Mouse (Mus musculus) cerebellum, adult 9-11 months (tissue): ENCODE measurements at regions not wholly inside any gene's neighbourhood (a gene's known extent, or its start where the extent isn't known, plus 50 kb on each side); places are given as distances from the start of the nearest gene placed in this dataset.
A peak's percentile ranks its signal among the peaks of the same experiment; 100 is the strongest.

ENCODE experiments used
- DNase-seq: peaks from one replicate; pipeline ENCODE4 v3.0.0; 2022

DNA sequence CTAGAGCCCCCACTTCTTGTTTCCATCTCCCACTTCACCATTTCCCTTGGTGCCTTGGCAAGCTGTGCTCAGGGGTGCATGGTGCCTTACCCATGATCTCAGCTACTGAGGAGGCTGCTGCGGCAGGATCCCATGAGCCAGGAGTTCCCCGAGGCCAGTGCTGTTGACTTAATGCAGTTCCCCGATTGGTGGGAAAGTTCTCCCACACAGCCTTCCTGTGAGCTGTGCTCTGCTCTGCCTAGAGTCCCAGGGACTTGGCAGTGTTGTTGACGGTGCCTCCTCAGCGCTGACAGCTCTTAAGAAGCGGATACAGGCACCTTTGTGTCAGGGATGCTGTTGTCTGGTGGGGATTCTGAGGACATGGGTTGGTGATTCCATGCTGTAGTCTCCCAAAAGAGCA lies 190.9 kb upstream of the Sdk2 start:
- DNase-seq, result no peak

DNA sequence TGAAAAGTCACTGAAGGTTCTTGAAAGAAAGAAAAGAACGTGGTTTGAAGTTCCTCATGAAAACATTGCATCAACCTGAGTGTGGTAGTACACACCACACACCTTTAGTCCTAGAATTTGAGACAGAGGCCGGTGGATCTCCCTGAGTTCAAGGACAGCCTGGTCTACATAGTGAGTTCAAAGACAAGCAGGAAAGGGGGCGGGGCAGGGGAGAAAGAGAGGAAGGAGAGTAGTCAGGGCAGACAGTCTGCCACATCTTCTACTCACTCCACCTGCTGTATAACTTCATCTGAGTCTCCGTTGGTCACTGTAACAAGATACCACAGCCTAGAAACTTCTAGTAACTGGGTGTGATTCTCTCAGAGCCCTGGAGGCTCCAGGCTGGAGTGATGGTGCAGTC lies 190.2 kb upstream of the Sdk2 start:
- DNase-seq, result no peak

DNA sequence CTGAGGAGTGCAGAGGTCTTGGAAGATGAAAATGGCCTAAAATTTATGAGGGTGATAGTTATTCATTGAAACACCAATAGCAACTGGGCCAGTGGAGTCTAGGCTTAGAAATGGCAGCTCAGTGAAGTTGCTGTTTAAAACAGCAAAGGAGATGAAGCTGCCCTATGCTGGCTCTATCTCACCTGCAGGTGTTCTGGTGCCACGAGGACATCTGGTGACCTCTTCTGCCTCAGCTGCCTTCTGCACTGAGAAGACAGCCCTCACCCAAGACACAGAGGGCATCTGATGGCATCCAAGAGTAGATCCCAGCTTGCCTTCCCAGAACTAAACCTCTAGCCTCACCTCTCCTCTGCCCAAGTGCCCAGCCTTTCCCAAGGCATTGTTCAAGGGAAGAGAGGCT lies 187.5 kb upstream of the Sdk2 start:
- no peak for DNase-seq

DNA sequence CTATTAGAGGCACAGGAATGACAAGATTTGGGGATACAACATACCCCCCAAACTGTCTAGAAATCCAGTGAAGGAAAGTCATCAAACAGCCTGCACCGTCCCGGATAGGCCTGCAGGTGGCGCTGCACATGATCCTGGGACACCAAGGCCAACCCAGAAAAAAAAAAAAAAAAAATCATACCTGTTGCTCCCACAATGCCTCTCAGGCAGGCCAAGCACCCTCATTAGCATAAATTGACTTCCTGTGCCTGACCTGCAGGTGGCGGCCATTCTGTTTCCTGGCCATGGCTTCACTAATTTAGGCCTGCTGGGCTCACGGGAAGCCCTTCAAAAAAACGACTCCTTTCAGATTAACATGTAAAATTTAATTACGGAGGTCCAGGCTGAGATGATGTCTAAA lies 184.8 kb upstream of the Sdk2 start:
- peak; percentile 7 for DNase-seq

DNA sequence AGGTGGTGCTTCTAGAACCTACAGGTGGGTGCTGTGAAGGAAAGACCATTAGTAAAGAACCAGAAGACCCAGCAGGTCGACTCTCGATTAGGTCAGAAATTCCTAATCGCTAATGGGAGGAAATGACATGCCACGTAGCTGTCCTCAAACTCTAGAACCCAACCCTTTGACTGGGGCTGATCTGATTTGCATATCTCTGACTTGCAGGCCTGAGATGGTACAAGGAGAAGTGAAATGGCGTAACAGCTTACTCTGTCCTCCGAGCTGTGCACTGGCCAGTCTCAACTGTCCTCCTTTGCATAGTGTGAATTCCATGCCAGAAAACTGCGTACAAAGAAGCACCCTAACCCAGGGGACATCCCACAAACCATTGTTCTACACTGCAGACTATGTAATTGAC lies 182.4 kb upstream of the Sdk2 start:
- no peak for DNase-seq

DNA sequence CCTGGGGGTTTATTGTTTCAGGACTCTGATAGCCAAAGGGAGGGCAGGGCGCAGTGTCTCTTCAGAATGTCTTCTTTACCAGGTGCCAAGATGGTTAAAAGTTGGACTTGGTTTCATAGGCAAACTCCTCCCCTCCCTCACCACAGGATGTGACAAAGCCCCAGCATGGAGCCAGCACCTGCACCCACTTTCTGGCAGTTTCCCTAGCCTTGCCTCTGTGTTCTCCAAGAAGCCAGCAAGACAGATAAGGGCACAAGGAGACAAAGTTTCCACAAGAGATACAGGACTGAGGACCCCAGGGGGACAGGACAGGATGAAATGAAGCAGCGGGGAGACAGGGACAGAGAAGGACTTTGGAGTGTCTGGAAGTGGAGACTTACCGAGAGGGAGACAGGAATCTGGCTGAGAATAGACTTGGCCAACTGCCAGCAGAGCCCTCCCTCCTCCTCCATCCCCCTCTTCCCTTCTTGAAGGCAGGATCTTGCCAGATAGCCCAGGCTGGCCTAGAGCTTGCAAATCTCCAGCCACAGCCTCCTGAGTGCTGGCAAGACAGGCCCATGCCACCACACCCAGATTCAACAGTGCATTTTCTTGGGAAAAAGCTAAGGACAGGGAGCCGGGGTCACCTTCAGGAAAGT lies 181.5 kb upstream of the Sdk2 start:
- DNase-seq, result no peak

DNA sequence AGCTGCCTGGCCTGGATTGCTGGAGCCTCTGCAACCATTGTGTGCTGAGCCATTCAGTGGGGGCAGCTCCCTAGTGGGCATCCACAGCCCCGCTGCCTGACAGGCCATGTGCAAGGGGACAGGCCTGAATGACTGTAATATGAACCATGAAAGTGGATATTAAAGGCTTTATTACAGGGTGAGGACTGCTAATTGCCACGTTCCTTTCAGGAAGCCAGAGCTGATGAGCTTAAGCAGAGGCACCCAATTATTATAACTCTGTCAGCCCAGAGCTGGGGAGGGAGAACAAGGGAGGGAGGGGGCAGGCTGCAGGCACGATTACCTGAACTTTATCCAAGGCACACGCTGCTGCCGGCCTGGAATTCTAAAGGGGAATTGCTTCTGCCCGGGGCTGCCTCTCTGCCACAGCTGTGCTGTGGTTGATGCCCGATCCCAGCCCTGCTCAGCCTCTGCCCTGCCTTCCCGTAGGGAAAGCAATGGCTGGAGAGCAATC lies 172.5 kb upstream of the Sdk2 start:
- DNase-seq, result no peak

DNA sequence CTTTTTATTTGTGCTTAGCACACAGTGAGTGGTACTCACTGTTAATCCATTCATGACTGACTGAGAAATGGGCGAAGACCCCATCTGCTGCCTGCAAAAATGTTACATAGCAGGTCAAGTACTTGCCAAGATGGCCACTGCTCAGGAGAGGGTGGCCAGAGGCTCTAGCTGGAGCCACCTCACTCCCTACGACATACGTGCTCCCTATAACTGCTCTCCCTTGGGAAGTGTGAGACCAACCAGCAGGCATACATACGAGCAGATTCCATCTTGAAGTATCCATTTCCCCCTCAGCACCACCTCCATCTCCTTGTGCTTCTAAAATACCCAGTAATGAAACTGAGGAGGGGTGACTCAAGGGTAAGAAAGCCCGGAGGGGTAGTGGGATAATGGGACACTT lies 172.0 kb upstream of the Sdk2 start:
- DNase-seq, result no peak

DNA sequence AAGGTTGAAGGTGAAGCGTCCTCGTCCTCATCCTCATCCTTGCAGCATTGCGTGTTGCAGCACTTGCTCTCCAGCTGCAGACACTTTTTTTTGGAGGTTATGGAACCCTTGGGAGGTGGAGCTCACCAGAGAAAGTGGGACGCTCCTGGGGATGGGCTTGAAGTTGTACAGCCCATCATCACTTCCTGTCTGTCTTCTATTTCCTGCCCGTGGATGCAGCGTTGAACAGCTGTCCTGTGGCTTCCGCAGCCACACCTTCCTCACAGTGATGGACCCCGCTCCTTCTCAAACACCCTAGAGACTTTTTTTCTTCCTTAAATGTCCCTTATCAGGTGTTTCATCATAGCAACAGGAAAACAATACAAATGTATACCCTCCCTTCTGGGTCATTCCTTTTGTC lies 171.5 kb upstream of the Sdk2 start:
- no peak for DNase-seq

DNA sequence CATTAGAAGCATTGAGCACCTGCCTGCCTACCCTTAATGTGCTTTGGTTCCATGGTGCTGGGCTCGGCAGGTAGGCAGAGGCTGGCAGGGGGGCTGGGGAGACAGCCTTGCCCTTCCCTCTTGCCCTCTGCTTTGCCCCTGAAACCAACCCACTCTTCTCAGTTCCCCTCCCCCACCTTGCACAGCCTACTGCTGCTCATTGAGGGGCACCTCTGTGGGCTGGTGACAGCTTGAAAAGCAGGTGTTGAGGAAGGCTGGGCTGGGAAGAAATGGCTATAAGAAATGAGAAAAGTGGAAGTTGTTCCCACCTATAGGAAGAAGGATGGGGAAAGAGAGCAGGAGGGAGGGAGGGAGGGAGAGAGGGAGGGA lies 167.7 kb upstream of the Sdk2 start:
- DNase-seq, result no peak

DNA sequence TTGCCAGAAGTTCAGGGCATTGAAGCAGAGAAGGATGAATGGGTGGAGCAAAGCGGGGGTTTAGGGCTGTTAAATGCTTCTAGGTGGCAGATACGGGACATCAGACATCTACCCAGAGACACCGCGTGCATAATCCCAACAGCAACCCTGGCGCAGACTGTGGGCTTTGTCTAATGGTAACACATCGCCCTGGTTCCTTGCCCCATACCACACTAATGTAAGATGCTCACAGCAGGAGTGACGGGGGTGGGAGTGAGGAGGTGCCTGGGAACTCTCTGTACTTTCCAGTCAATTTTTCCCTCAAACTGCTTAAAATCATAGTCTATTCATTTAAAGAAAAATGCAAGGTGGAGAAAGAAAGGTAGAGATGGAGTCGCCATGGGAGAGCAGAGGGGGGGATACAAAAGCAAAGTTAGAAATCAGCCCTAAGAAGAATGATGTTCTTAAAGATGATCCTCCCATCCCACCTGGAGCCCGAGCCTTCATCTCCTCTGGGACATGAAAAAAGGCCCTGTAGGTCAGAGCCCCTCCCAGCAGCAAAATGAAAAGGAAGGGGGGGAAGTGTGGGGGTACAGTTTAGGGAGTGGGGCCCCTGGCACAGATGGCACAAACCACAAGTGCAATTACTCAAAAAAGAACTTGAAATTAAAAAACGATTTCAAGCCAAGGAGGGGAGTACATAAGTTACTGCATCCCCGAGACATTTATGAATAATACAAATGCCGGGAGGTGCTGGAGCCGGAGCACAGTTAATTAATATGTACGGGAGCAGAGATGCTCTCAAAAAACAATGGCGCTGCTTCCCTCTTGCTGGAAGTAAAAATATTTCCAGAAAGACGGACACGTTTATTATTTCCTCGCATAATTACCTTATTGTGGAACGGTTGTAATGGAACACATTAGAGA lies 167.0 kb upstream of the Sdk2 start:
- no peak for DNase-seq

DNA sequence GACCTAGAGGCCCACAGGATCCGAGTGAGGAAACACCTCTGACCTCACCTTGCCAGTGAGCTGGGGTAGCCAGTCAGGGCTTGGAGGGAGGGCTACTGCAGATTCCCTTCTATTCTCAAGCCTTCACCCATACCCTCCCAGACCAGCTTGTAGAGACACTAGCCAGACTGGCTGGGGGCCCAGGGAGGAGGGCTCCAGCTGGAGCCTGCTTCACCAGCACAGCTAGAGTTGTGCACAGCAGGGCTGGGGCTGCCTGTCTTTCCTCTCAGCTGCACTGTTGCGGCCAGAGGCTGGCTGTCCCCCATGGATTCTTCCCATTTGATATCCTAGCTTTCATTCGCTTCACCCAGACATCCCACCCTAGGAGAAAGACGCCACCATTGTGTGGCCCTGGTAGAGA lies 165.0 kb upstream of the Sdk2 start:
- DNase-seq, result no peak

DNA sequence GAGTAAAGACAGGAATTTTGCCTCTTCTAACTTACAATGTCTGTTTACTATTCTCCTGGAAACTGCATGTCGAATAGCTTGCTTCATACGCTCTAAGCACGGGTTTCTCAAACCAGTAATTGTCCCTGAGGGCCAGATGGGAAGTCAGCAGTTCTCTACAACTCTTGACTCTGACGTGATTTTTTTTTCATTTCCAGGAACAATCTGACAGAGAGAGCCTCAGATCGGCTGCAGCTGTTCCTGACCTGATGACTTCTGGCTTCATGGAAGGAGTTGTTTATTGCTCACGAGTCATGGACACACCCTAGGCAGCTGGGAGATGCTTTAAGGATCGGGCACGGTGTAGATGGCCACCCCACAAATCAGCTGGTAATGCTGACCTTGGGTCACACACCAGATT lies 162.9 kb upstream of the Sdk2 start:
- no peak for DNase-seq

DNA sequence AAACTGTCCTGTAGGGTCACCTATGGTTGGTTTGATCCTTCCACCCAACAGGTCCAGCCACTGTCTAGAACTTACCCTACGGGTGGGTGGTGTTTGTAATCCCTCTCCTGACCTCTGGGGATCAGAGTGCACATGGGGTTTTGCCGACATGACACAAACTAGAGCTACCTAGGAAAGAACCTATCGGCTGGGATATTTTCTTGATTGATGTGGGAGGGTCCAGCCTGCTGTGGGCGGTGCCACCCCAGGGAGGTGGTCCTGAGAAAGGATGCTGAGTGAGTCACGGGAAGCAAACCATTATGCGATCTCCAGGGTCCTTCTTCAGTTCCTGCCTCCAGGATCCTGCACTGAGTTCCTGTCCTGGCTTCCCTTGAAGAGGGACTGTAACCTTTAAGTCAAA lies 162.3 kb upstream of the Sdk2 start:
- DNase-seq, result no peak

DNA sequence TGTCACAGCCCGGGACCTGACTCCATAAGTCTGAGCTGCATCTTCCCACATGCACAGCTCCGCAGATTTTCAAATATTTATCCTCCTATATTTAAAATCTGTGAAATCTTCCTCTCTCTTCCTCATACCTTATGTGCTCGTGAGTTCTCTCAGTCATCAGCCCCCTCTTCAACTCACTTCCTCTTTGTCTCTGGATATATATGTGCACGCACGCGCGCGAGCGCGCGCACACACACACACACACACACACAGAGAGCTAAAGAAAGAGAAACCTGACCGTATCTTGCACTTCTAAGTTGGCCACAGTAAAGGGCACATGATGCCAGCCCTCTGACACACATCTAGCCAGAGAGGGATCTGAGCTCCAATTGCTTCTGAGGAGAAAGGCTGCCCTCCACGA lies 159.7 kb upstream of the Sdk2 start:
- DNase-seq, result no peak

DNA sequence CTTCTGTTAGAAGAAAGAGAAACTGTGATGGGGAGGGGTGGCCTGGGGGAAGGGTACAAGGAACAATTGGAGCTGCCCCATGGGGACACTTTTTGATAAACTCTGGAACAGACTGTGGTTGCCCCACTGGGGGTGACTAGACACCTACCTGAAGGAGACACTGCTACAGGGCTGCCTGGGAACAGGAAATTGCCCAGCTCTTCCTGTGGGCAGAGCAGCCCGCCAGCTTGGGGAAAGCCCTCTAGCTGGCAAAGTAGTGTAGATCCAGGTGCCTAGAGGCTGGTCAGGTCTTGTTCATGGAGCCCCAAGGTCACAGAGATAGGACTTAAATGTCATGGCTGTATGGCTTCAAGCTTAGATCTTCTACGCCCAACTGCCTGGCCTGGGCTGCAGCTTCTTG lies 157.9 kb upstream of the Sdk2 start:
- no peak for DNase-seq

DNA sequence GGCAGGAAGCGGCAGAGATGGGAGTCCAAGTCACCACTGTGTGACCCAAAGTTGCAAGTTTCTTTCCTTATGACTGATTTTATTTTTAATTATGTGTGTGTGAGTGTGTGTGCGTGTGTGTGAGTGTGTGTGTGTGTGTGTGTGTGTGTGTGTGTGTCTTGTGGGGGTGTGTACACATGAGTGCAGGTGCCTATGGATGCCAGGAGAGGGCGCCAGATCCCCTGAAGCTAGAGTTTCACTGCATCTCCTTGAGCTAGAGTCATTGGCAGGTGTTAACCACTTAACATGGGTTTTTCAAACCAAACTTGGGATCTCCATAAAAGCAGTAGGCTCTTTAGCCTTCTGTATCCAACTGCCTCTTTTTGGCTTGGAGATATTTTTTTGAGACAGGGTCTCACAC lies 156.2 kb upstream of the Sdk2 start:
- DNase-seq, result no peak

DNA sequence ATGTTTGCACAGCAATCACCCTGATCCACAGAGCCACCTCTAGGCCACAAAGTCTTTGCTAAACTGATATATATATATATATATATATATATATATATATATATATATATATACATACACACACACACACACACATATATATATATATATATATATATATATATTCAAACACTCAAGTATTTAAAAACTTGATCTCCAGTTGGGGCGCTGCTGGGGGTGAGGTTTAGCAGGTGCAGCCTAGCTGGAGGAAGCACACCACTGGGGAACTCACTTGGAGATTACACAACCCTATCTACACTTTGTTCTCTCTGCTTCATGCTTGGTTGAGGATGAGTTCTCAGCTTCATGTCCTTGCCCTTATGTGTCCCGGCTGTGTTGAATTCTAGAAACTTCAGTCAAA lies 153.6 kb upstream of the Sdk2 start:
- DNase-seq, result no peak

DNA sequence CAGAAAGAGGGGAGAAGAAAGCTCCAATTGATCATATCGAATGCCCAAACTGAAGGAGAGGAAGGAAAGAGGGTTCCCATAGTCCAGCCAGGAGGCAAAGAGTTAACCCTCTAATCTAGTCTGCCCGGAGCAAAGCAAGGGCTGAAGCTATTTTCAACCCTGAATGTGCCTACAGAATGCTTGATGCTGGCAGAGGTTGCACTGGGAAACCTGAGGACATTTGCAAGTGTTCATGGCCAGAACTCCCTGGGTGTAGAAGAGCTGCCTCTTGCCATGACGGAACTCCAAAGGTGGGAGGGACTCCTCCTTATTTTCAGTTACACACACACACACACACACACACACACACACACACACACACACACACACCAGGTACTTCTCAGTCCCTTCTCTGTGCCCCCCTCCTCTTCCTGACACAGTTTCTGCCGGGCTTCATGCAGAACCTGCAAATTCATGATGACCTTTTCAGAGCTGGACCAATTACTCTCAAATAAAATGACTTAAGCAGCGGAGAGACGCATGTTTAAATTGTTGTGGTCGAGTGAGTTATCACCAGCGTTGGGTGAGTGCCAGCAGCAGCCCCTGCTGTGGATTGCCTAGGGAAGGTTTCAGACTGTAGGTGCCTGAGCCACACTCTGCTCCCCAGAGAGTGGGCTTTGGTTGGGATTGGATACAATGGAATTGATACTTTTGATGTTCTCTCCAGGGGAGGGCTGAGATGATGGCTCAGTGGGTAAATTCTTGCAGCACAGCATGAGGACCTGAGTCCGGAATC lies 152.1 kb upstream of the Sdk2 start:
- no peak for DNase-seq

DNA sequence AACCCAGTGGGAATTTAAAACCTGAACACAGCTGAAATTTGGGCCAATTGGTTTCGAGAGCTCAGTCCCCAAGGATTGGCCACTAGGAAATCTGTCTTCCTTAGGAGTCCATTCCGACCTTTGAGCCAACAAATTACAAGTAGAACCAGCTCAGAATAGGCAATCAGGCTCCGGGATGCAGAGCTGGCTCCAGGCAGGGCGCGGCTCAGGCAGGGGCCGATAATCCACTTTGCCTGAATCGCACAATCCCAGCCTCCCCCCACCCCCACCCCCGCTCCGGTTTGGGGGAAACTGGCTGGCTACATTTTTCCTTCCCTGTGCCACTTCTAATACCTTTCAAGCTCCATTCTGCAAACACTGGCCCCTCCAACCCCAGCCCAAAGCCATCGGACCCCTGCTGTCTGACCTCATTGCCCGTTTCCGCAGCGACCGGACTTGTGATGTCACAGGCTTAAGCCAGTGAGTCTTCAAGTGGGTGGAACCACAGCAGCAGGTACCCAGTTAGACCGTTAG lies 150.5 kb upstream of the Sdk2 start:
- no peak for DNase-seq

DNA sequence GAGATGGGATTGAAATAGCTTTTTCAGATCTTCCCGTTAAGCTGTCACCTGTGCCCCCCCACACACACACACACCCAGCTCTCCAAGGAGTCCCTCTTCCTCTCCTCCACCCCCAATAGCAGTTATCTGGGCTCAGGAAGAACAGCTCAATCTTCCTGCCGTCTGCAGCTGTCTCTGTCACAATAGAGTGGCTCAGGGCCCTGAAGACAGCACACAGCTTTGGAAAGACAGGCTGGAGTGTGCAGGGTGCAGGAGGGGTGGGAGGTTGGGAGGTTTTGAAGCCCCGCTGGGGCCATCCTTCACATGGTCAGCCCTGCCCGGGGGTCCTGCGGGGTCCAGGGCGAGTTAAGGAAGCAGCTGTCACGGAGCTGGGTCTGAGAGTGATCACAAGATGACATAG lies 149.6 kb upstream of the Sdk2 start:
- no peak for DNase-seq

DNA sequence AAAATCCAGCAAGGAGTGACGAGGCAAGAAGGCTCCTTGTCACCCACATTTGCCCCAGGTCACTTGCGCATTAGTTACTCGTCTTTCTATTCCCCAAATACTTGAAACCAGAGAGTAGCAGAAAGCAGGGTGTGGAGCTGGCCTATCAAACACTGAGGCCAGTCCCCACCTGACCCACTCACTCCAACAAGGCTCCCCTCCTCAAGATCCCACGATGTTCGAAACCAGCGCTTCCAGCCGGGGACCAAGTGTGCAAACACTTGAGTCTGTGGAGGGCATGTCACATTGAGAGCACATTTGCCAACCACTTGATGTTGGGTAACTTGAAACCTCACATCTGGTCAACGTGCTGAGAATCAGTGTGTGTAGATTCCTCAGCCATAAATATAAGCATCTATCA lies 148.4 kb upstream of the Sdk2 start:
- DNase-seq, result no peak

DNA sequence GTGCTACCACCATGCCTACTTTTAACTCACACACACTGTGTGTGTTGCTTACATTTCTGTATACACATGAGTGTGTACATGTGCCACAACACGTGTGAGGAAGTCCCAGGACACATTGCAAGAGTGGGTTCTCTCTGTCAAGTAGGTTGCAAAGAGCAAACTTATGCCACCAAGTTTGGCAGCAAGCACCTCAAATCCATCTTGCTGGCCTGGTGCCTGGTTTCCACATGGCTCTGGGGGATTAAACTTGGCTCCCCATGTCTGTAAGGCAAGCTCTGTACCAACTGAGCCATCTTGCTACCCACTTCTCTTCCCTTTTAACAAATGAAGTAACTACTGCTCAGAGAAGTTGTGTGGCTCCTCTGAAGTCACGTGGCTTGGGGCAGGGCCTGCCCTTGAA lies 145.3 kb upstream of the Sdk2 start:
- no peak for DNase-seq

DNA sequence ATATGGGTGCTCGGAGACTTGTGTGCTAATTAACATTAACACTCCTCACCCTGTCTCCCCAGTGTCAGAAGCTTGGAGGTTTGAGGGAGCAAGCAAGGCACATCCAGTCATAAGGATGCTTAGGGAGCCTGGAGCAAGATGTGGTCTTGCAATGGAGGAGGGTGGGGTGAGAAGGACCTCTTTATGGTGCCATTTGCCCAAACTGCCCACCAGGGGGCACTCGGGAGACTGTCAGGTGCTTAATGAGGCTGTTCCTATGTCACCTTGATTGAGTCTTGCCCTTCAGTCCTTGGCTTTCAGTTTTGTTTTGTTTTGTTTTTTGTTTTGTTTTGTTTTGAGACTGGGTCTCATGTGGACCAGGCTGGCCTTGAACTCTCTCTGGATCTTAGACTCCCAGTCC lies 138.3 kb upstream of the Sdk2 start:
- peak; percentile 49 for DNase-seq
